Mouse (Mus musculus): ENCODE measurements around the gene Btbd35f8. TPM values are rescaled to one million over a fixed set of nuclear protein-coding genes. Genes with fewer than 3 reads are reported as not detected.
"Not testable (repeated sequence)": the region's sequence is repeated elsewhere in the genome, so short reads cannot be mapped to it uniquely, and the experiment has no call there.

Btbd35f8 gene
- not detected in 2 replicates for polyA plus RNA-seq (2016; fragmentation: Nextera tagmentation; extraction: Ambion mirVana)

- ATAC-seq (ENCODE audit: low FRiP score); H3K4me2 ChIP-seq (replicated peaks); H3K27me3 ChIP-seq; H3K9ac ChIP-seq; H3K4me1 ChIP-seq; H3K36me3 ChIP-seq; H3K9me3 ChIP-seq (replicated peaks); H3K27ac ChIP-seq; H3K4me3 ChIP-seq: not testable (repeated sequence)
- no CpG with 5 or more reads among the region's 3 CpGs for WGBS
These were observed at the start of gene Btbd35f8 for GRCm38 (mm10) chrX:34450224-34450623. TSS of gene Btbd35f8 (plus strand) at chrX:34450524.

Other genes with a start within 250 kb of the Btbd35f8 start
- gene Spin2g, start 211.8 kb upstream of the Btbd35f8 start, polyA plus RNA-seq (2016; fragmentation: Nextera tagmentation; extraction: Ambion mirVana): not detected in 2 replicates

Measured in hindbrain, embryonic 12.5 days (tissue).